Mouse (Mus musculus): ENCODE results near the gene Npcd.

- TF ChIP-seq CTCF (IDR thresholded peaks at IDR 0.05; ENCODE audit: low read depth, low read length) (no peak), POLR2AphosphoS5 (IDR thresholded peaks at IDR 0.05; ENCODE audit: insufficient replicate concordance, low read depth, low read length) (no peak)
Observed at GRCm38 (mm10) chr15:79833251-79834050, 586 bp downstream of the Npcd start.

Measured in G1E (cell line).